Mouse (Mus musculus) cerebellum, postnatal 36 days (tissue): ENCODE results near the gene Ppp6r2.

Experiments used
- DNase-seq, 2 experiments: peaks; one replicate each; pipeline ENCODE4 v3.0.0; 2021 to 2022; ENCODE audit warnings: mixed read lengths in 2 of 2

The Ppp6r2 gene

GRCm38 (mm10) chr15:89264485-89264884 lies 53.1 kb downstream of the Ppp6r2 start:
- DNase-seq = no peak

- no peak for DNase-seq
Measured at GRCm38 (mm10) chr15:89275497-89275896, 64.1 kb downstream of the Ppp6r2 start.

GRCm38 (mm10) chr15:89277366-89277765 lies 66.0 kb downstream of the Ppp6r2 start:
- no peak for DNase-seq

GRCm38 (mm10) chr15:89282546-89282945 lies 71.2 kb downstream of the Ppp6r2 start:
- DNase-seq = no peak

- no peak for DNase-seq
Measured at GRCm38 (mm10) chr15:89284094-89284493, 72.7 kb downstream of the Ppp6r2 start.

GRCm38 (mm10) chr15:89285004-89285403 lies 73.7 kb downstream of the Ppp6r2 start:
- DNase-seq = no peak

- DNase-seq = no peak
Measured at GRCm38 (mm10) chr15:89285478-89285877, 74.1 kb downstream of the Ppp6r2 start.

GRCm38 (mm10) chr15:89286114-89286513 lies 74.8 kb downstream of the Ppp6r2 start:
- peak in 1 of 2 experiments; percentile 43 for DNase-seq

GRCm38 (mm10) chr15:89286582-89286981 lies 75.2 kb downstream of the Ppp6r2 start:
- DNase-seq = no peak

GRCm38 (mm10) chr15:89288227-89288767 lies 76.9 kb downstream of the Ppp6r2 start:
- DNase-seq = peak in 1 of 2 experiments; percentile 30

GRCm38 (mm10) chr15:89289455-89289854 lies 78.1 kb downstream of the Ppp6r2 start:
- DNase-seq = no peak

GRCm38 (mm10) chr15:89291521-89291920 lies 80.2 kb downstream of the Ppp6r2 start:
- DNase-seq = no peak

- no peak for DNase-seq
Measured at GRCm38 (mm10) chr15:89292795-89293194, 81.4 kb downstream of the Ppp6r2 start.

GRCm38 (mm10) chr15:89293778-89294177 lies 82.4 kb downstream of the Ppp6r2 start:
- no peak for DNase-seq

GRCm38 (mm10) chr15:89295580-89296165 lies 84.3 kb downstream of the Ppp6r2 start:
- no peak for DNase-seq

- no peak for DNase-seq
Measured at GRCm38 (mm10) chr15:89296465-89296864, 85.1 kb downstream of the Ppp6r2 start.

- no peak for DNase-seq
Measured at GRCm38 (mm10) chr15:89297695-89298094, 86.3 kb downstream of the Ppp6r2 start.

GRCm38 (mm10) chr15:89300180-89300579 lies 88.8 kb downstream of the Ppp6r2 start:
- DNase-seq = no peak

- peak in 1 of 2 experiments; percentile 38 for DNase-seq
Measured at GRCm38 (mm10) chr15:89300600-89300999, 89.2 kb downstream of the Ppp6r2 start.

- DNase-seq = no peak
Measured at GRCm38 (mm10) chr15:89305966-89306365, 94.6 kb downstream of the Ppp6r2 start.

- peak in 1 of 2 experiments; percentile 26 for DNase-seq
Measured at GRCm38 (mm10) chr15:89307461-89307860, 96.1 kb downstream of the Ppp6r2 start.

GRCm38 (mm10) chr15:89308406-89309139 lies 97.2 kb downstream of the Ppp6r2 start:
- DNase-seq = peak; percentile 41 to 43

- peak; percentile 63 to 76 for DNase-seq
Measured at GRCm38 (mm10) chr15:89309962-89310498, 98.7 kb downstream of the Ppp6r2 start.

- DNase-seq = no peak
Measured at GRCm38 (mm10) chr15:89313359-89313758, 102.0 kb downstream of the Ppp6r2 start.
